Mouse (Mus musculus) stomach, embryonic 16.5 days (tissue): ENCODE results near the gene Wdr89. TPM values are rescaled to one million over a fixed set of nuclear protein-coding genes. Genes with fewer than 3 reads are reported as not detected.
A peak's percentile ranks its signal among the peaks of the same experiment; 100 is the strongest.

Experiments
- ATAC-seq: fragments of 200-750 bp; cut with Nextera tagmentation; 2 replicates; pipeline ENCODE4 v1.8.0; 2017; ENCODE audit warnings: moderate number of reproducible peaks, moderate TSS enrichment; ENCODE audit not compliant: insufficient read depth, low FRiP score
- H3K27ac ChIP-seq: fragments of 300-500 bp; sonication (generic); 2 replicates; pipeline ENCODE4 v1.5.1; 2014; ENCODE audit warnings: low read length
- H3K27me3 ChIP-seq: fragments of 300-500 bp; sonication (generic); 2 replicates; pipeline ENCODE4 v1.6.1; 2014; ENCODE audit warnings: low read length, control low read depth, mixed read lengths; ENCODE audit not compliant: control insufficient read depth, insufficient read depth
- H3K36me3 ChIP-seq: fragments of 300-500 bp; sonication (generic); 2 replicates; pipeline ENCODE4 v1.6.1; 2014; ENCODE audit warnings: low read length; ENCODE audit not compliant: control insufficient read depth, insufficient read depth
- H3K4me1 ChIP-seq: fragments of 300-500 bp; sonication (generic); 2 replicates; pipeline ENCODE4 v1.6.1; 2014; ENCODE audit warnings: low read length, control low read depth, mixed read lengths; ENCODE audit not compliant: control insufficient read depth, insufficient read depth
- H3K4me2 ChIP-seq: fragments of 300-500 bp; sonication (generic); 2 replicates; pipeline ENCODE4 v1.6.1; 2014; ENCODE audit warnings: low read depth, low read length, mixed read lengths
- H3K4me3 ChIP-seq: fragments of 300-500 bp; sonication (generic); replicated peaks from 2 replicates; pipeline ENCODE4 v1.5.1; 2014; ENCODE audit warnings: mild to moderate bottlenecking, low read length
- H3K9ac ChIP-seq: fragments of 300-500 bp; sonication (generic); 2 replicates; pipeline ENCODE4 v1.6.1; 2014; ENCODE audit warnings: low read length
- H3K9me3 ChIP-seq: fragments of 300-500 bp; sonication (generic); replicated peaks from 2 replicates; pipeline ENCODE4 v1.6.1; 2016; ENCODE audit warnings: low read length, control low read depth; ENCODE audit not compliant: control insufficient read depth
- WGBS: fragments of 180-500 bp; shearing (Covaris S2); extraction: QIAGEN DNeasy Blood & Tissue Kit; methylation state at CpG from one replicate; pipeline ENCODE4 v1.1.7; 2014; 5-methylcytosine and 5-hydroxymethylcytosine counted together
- polyA plus RNA-seq: library from polyadenylated mRNA; unstranded; fragments of >200 nt; fragmentation: Nextera tagmentation; extraction: Ambion mirVana; gene quantifications from 2 replicates; pipeline ENCODE4 v1.2.1, GENCODE M21; 2015

The Wdr89 gene
- polyA plus RNA-seq, 1 experiment from 2014 or later = 8.3 TPM

- Histone ChIP-seq H3K4me1 (0 out of 2 replicates have a peak, but pooled peaks cover 2% of the 10 kb centered on the region), H3K9me3 (no peaks in the 10 kb centered on the region), H3K36me3 (no peaks in the 10 kb centered on the region), H3K4me2 (no peak overlapping the region), H3K4me3 (no peak overlapping the region), H3K27ac (no peak overlapping the region), H3K9ac (no peak overlapping the region), H3K27me3 (no peaks in the 10 kb centered on the region)
- WGBS = 38% methylated on average over 3 of the region's 3 CpGs
- no peak for ATAC-seq
Observed at GRCm38 (mm10) chr12:75615556-75615955, 53.8 kb downstream of the Wdr89 start.

- 78% methylated on average over 7 of the region's 7 CpGs for WGBS
- H3K36me3 ChIP-seq = no peaks in the 10 kb centered on the region
- H3K4me1 ChIP-seq = 0 out of 2 replicates have a peak, but pooled peaks cover 2% of the 10 kb centered on the region
- H3K4me3 ChIP-seq = no peak overlapping the region
- H3K27me3 ChIP-seq = no peaks in the 10 kb centered on the region
- no peak overlapping the region for H3K27ac ChIP-seq
- no peak for ATAC-seq
- no peaks in the 10 kb centered on the region for H3K9me3 ChIP-seq
- H3K9ac ChIP-seq = no peak overlapping the region
- no peak overlapping the region for H3K4me2 ChIP-seq
Observed at GRCm38 (mm10) chr12:75612711-75613110, 56.6 kb downstream of the Wdr89 start.

- Histone ChIP-seq H3K27ac (no peak overlapping the region), H3K4me2 (no peak overlapping the region), H3K4me1 (peaks cover 5% of the 10 kb centered on the region), H3K27me3 (no peaks in the 10 kb centered on the region), H3K9me3 (no peaks in the 10 kb centered on the region), H3K36me3 (no peaks in the 10 kb centered on the region), H3K9ac (no peak overlapping the region), H3K4me3 (no peak overlapping the region)
- 22% methylated on average over 4 of the region's 4 CpGs for whole genome bisulfite sequencing
- no peak for ATAC-seq
Observed at GRCm38 (mm10) chr12:75599490-75599889, 69.8 kb downstream of the Wdr89 start.

GRCm38 (mm10) chr12:75598988-75599387 lies 70.3 kb downstream of the Wdr89 start:
- ATAC-seq = no peak
- Histone ChIP-seq H3K27me3 (no peaks in the 10 kb centered on the region), H3K9ac (no peak overlapping the region), H3K4me3 (no peak overlapping the region), H3K9me3 (no peaks in the 10 kb centered on the region), H3K4me1 (peaks cover 8% of the 10 kb centered on the region), H3K27ac (no peak overlapping the region), H3K4me2 (no peak overlapping the region), H3K36me3 (no peaks in the 10 kb centered on the region)
- 68% methylated on average over 4 of the region's 4 CpGs for WGBS

GRCm38 (mm10) chr12:75597707-75598106 lies 71.6 kb downstream of the Wdr89 start:
- ATAC-seq = no peak
- Histone ChIP-seq H3K9me3 (no peaks in the 10 kb centered on the region), H3K27me3 (no peaks in the 10 kb centered on the region), H3K36me3 (no peaks in the 10 kb centered on the region), H3K9ac (no peak overlapping the region), H3K27ac (no peak overlapping the region), H3K4me2 (no peak overlapping the region), H3K4me3 (no peak overlapping the region), H3K4me1 (peaks cover 10% of the 10 kb centered on the region)
- WGBS = 79% methylated on average over 4 of the region's 4 CpGs

- Histone ChIP-seq H3K4me2 (peak within 1 kb of the TSS; percentile 94), H3K9me3 (no peaks in the 10 kb centered on the region), H3K4me3 (peak within 1 kb of the TSS; percentile 100), H3K36me3 (no peaks in the 10 kb centered on the region; the same call in 1 of the 2 replicates), H3K27me3 (no peaks in the 10 kb centered on the region), H3K27ac (peak within 1 kb of the TSS; percentile 97), H3K9ac (peak within 1 kb of the TSS; percentile 97), H3K4me1 (peaks cover 10% of the 10 kb centered on the region)
- ATAC-seq = peak; percentile 100
- WGBS = under 1% methylated on average over 72 of the region's 72 CpGs
Observed at GRCm38 (mm10) chr12:75596154-75597002, 73.0 kb downstream of the Wdr89 start, which contains the start of gene Ppp2r5e. TSS of gene Ppp2r5e (minus strand) at chr12:75596245.

- H3K27me3 ChIP-seq = no peaks in the 10 kb centered on the region
- WGBS = under 1% methylated on average over 95 of the region's 97 CpGs
- H3K4me2 ChIP-seq = peak overlapping the region; percentile 94
- H3K36me3 ChIP-seq = peaks cover under 1% of the 10 kb centered on the region; the same call in 1 of the 2 replicates
- H3K27ac ChIP-seq = peak overlapping the region; percentile 95
- H3K9ac ChIP-seq = peak overlapping the region; percentile 97
- H3K9me3 ChIP-seq = no peaks in the 10 kb centered on the region
- no peak for ATAC-seq
- H3K4me1 ChIP-seq = peaks cover 10% of the 10 kb centered on the region
- H3K4me3 ChIP-seq = peak overlapping the region; percentile 100
Observed at GRCm38 (mm10) chr12:75595291-75596153, 73.8 kb downstream of the Wdr89 start.

GRCm38 (mm10) chr12:75594404-75594803 lies 74.9 kb downstream of the Wdr89 start:
- H3K9ac ChIP-seq = 0 out of 2 replicates have a peak overlapping the region, but pooled peaks have one; percentile 52

More at GRCm38 (mm10) chr12:75594404-75594803, 74.9 kb downstream of the Wdr89 start:
- Histone ChIP-seq H3K27ac (no peak overlapping the region), H3K4me1 (peaks cover 10% of the 10 kb centered on the region), H3K9me3 (no peaks in the 10 kb centered on the region), H3K4me3 (peak overlapping the region; percentile 35), H3K36me3 (peaks cover 8% of the 10 kb centered on the region; the same call in 1 of the 2 replicates), H3K4me2 (peak overlapping the region; percentile 94), H3K27me3 (no peaks in the 10 kb centered on the region)
- no peak for ATAC-seq
- WGBS = 29% methylated on average over 5 of the region's 5 CpGs
